Mouse (Mus musculus) monocyte, adult 2 months (primary cell): ENCODE data around the gene Mst1r.

Source experiments
- DNase-seq, 2 experiments: peaks; one replicate each; pipeline ENCODE4 v3.0.0; 2022; ENCODE audit warnings: low spot score in 2 of 2, low read depth in 1 of 2

Gene Mst1r

GRCm38 (mm10) chr9:107910025-107910769 lies 3.5 kb downstream of the Mst1r start:
- no peak for DNase-seq

DNA sequence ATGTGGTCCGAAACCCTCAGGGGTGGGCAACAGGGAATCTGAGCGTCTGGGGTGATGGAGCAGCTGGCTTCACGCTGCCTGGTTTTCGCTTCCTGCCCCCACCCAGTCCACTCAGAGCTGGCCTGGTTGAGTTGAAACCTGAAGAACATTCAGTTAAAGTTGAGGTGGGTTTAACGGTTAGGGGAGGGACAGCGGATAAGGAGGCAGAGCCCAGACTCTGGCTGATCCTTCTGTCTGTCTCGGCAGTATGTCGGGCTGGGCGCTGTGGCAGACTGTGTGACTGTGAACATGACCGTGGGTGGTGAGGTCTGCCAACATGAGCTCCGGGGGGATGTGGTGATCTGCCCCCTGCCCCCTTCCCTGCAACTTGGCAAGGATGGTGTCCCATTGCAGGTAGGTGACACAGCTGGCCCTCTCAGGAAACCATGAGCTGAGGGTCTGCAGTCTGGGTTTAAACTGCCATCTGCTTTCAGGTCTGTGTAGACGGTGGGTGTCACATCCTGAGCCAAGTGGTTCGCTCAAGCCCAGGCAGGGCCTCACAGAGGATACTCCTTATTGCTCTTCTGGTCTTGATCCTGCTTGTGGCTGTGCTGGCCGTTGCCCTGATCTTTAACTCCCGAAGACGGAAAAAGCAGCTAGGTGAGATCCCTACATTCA lies 8.2 kb downstream of the Mst1r start:
- DNase-seq = no peak

DNA sequence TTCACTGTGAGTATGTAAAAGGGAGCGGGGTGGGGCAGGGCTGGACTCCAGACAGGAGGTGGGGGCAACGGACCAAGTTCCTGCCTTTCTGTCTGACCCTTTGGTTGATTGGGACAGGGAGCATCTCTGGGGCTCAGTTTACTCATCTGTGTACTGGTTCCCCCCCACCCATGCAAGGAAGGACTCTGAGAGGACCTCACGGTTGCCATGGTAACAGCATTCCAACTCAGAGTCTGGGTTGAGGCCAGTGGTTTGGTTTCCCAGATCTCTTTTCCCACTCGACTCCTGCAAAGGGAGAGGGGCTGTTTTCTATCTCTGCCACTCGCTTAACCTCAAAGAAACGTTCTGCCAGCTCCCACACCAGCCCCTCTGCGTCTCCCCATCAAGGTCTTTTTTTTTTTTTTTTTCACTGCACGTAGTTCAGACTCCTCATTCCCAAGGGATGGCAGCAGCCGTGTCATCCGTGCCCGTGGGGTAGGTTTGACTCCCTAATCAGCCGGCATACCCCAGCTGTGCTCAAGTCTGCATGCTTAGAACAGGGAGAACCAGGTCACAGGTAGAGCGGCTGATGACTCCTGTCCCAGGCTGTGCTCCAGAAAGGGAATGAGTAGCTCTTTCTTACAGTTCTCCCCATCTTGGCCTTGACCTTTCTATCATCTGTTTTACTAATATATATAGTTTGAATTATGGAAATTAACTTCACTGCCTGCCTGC lies 11.4 kb downstream of the Mst1r start:
- DNase-seq = no peak

GRCm38 (mm10) chr9:107918884-107919283 lies 12.2 kb downstream of the Mst1r start:
- DNase-seq = no peak

DNA sequence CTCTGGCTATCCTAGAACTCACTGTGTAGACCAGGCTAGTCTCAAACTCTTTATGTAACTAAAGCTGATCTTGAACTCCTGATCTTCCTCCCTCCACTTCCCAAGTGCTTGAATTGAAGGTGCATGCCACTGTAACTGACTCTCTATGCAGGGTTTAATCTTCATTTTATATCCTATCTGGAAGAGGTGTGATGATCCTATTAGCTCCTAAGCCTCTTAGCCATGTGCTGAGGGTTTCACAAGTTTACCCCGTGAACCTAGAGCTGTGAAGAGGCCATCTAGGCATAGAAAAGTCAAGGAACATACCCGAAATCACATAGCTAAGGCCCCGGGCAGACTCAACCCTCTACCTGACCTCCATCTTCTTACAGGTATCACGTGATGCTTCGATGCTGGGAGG lies 12.8 kb downstream of the Mst1r start:
- no peak for DNase-seq

- peak in 1 of 2 experiments; percentile 32 for DNase-seq
These were observed 16.3 kb downstream of the Mst1r start for GRCm38 (mm10) chr9:107923021-107923420.

- no peak for DNase-seq
These were observed 17.3 kb downstream of the Mst1r start for GRCm38 (mm10) chr9:107923956-107924355.

GRCm38 (mm10) chr9:107925251-107925650 lies 18.6 kb downstream of the Mst1r start:
- DNase-seq = no peak

GRCm38 (mm10) chr9:107926920-107927420 lies 20.3 kb downstream of the Mst1r start:
- no peak for DNase-seq

DNA sequence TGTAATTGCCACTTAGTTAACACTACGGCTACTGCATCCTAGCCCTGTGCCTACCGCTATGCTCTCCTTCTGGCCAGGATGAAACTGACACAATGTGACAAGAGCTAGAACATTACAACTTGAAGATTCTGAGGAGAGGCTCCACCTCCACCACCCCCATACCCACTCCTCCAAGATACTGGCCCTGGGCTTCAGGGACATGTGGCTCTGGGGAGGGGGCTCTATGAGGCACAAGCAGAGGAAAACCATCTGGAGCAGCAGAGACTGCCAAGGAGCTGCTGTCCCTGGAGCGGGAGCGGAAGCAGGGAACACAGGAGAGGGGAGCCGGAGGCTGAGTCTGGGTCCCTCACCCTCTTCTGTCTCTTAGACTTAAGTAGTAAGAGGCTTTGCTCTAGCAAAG lies 21.1 kb downstream of the Mst1r start:
- DNase-seq = no peak

DNA sequence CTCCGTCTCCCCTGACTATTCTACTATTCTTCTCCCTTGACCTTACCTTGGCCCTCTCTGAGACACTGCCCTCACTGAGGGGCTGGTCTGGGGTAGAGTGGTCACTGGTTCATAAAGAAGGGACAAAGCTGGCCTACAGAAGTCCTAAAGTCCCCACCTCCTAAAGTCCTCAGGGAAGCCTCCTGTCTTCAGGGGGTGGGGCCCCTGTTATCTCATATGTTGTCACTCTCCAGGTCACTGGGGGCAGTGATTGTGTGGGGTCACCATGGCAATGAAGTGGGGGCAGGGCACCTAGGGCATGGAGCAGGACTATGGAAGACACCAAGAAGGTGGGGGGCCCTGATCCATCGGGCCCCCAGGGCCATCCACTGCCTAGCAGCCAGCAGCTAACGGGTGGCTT lies 21.5 kb downstream of the Mst1r start, which contains the start of gene Actl11:
Gene Actl11 (plus strand): TSS at position 301 of the 400 bp plus-strand sequence.
- no peak for DNase-seq

DNA sequence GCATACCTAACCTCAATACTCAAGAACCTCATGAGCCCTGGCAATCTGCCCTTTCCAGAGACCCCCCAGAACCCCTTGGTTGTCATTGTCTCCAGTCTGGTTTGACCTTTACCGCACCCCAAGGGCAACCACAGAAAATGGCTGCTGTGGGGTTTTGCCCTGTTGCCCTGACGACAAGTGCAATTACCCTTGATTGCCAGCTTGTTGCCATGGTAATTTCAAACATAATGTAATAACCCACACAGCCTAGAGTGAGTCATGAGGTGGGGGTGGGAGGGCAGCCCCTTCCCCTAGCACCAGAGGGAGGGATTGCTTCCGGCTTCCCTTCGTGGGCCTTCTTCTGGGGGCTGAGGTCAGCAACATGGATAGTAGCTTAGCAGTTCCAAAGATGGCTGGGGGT lies 25.5 kb downstream of the Mst1r start:
- DNase-seq = no peak

DNA sequence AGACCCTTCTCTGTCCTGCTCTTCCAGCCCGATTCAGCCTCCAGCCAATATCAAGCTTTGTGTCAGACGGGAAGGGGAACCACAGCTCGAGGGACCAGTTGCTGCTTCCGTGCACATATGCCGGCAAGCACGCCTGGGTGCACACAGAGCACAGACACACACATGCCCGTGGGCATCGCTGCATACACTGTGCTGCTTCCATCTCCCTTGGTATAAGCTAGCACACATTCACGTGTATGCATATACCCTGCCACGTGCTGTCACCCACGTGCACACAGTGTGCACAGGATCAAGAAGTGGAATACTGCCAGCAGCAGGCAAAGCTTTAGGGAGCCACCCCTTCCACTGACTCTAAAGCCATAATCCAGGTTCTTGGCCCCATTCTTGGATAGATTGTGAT lies 27.5 kb downstream of the Mst1r start:
- DNase-seq = no peak

DNA sequence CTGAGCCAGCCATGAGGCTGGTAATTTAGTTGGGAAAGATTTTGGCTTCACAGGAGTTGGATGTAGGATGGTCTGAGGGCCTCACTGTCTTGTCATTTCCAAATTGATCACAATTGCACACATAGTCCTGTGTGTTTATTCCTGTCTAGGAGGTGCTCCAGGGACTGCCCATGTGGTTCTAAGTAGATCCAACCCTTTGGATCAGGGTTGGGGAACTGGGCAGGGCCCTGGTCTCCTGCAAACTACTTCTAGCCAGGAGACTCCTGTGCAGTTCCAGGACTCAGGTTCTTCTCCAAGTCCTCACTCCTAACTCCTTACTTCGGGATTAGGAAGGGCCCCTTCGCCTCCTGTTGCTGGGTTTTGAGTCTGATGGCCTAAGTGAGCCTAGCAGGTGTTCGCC lies 28.7 kb downstream of the Mst1r start, which contains the start of gene Camkv:
Gene Camkv (plus strand): TSS at position 301 of the 400 bp plus-strand sequence.
- no peak for DNase-seq

- no peak for DNase-seq
These were observed 29.1 kb downstream of the Mst1r start for GRCm38 (mm10) chr9:107935790-107936214.

DNA sequence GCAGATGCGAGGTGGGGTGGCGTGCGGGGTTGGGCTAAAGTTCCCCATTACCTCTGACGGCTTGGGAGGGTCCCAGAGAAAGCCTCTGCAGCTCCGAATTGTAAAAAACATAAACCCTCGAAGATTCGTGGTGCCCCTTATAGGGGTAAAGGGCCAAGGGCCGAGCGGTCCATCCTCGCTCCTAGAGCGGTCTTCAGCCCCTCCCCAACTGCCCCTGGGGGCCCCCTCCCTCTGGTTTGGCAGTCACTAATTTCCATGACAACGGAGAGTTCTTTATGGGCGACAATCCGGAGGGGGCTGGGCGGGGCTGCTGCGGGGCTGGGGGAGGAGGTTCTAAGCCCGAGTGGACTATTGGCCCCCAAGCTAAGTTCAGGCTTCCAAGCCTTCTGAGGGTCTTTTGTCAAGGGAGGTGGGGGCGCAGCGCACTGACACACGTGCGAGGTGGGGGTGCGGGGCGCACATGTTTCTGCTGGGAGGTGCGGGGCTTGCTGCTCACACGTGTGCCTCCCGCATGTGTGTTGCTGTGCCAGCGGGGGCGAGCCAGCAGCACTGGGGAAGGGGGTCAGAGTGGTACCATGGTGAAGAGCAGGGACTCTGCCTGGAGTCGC lies 29.6 kb downstream of the Mst1r start:
- no peak for DNase-seq

DNA sequence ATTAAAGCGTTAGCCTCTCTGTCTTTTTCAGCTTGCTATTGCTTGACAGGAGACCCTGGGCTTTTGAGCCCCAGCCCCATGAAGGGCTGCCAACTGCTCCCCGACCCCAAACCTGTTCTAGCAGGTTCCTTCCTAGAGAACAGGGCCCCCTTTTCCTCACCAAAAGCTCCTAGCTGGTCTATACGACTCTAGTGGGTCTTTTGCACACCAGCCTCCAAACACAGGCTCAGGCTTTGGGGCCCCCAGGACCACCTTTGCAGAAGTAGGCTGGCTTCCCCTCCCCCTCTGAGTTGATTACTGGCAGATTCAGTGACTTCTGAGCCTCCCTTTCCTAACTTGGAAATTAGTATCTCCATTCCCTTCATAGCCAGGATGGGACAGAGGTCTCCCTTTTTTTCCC lies 30.2 kb downstream of the Mst1r start:
- DNase-seq = no peak

GRCm38 (mm10) chr9:107947241-107948194 lies 40.8 kb downstream of the Mst1r start:
- no peak for DNase-seq

DNA sequence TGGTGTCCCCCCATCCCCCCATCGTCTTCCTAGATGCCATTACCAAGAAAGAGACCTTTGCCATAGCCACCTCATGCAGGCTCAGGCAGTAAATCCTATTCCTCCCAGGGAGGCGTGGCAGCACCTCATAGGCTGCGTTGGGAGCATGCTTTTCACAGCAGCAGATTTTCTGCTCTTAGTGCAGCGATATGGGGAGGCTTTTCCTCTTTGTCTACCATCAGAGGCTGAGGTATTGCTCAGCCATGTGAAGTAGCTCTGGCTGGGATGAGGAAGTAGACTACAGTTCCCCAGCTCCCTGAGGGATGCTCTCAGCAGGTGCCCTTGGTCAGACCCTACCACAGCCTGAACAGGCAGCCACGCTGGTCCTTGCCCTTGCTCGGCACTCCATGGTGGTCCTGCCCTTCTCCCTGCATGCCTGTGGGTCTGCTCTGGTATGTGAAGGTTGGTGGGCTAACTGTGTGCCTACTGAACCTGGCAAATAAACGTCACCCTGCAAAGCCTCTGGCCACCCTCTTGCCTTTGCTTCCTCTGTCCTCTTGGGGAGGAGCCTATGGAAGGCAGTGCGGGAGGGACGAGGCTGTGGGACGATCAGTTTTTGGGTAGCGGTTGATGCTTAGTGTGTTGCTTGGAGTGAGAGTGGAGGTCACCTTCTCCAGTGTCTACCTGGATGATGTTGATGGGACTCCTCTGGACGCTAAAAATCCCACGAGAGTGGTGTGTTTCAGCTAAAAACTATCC lies 42.7 kb downstream of the Mst1r start:
- no peak for DNase-seq

GRCm38 (mm10) chr9:107949922-107950235 lies 43.2 kb downstream of the Mst1r start, which contains the start of gene Traip:
TSS of gene Traip (plus strand) at chr9:107950136.
- no peak for DNase-seq
